Comparison of ENCODE assay signal across 11 mouse cellular contexts in the genomic region with DNA sequence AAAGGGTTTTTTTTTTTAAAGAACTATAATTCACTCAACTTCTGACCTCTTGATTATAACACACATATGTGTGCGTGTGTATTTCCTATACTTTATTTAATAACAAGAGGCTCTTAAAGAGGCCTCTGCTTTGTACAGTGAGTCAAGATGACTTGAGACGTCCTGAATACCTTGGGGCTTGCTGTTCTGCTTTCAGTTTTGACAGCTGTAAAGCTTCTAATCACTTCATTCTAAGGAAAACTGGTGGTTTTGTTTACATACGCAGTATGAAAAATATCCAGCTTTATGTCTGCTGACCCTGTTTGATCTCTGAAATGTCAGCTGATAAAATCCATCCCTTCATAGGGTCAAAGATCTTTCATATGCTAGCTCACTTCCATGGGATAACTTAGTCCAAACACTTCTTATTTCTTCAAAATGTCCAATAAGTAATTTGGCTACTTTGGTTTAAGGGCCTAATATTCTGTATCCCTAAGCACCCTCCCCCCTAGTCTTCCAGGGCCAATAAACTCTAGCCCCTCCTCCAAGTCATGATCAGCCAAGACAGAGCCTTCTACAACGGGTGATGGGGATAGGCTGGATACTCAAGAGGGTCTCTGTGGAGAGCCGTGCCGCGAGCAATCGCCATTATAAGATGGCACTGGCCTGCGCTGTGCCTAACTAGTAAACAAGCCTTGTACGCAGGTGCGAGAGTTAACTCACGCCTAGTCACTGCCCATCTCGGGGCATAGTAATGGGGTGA.
"Had no signal": no experiment of that assay in that cellular context is flagged by ENCODE, and none has a peak within 500 bp of the region (broad histone marks: within the 10 kb centered on the region; RNA-seq: fewer than 3 reads in every experiment).

No protein-coding gene starts in this region.

- H3K4me3 ChIP-seq: limb, embryonic 15.5 days; liver, embryonic 12.5 days; midbrain, embryonic 12.5 days; stomach, embryonic 15.5 days had no signal

- H3K27ac ChIP-seq: limb, embryonic 15.5 days; liver, embryonic 12.5 days; midbrain, embryonic 12.5 days; stomach, embryonic 15.5 days had no signal

- H3K4me1 ChIP-seq: midbrain, embryonic 12.5 days; stomach, embryonic 15.5 days had no signal

- H3K27me3 ChIP-seq: limb, embryonic 15.5 days; liver, embryonic 12.5 days; midbrain, embryonic 12.5 days; stomach, embryonic 15.5 days had no signal

- H3K4me2 ChIP-seq: limb, embryonic 15.5 days; liver, embryonic 12.5 days; midbrain, embryonic 12.5 days; stomach, embryonic 15.5 days had no signal

- H3K9ac ChIP-seq: limb, embryonic 15.5 days; liver, embryonic 12.5 days; midbrain, embryonic 12.5 days; stomach, embryonic 15.5 days had no signal

- H3K36me3 ChIP-seq: limb, embryonic 15.5 days; liver, embryonic 12.5 days; midbrain, embryonic 12.5 days; stomach, embryonic 15.5 days had no signal

- ATAC-seq: liver, embryonic 12.5 days had no signal

- H3K9me3 ChIP-seq: limb, embryonic 15.5 days; liver, embryonic 12.5 days; midbrain, embryonic 12.5 days; stomach, embryonic 15.5 days had no signal

- DNase-seq: kidney, adult 11 months; kidney, postnatal 36 days; layer of hippocampus, adult 9-11 months; layer of hippocampus, postnatal 36 days; lung, postnatal 36 days; right cerebral cortex, postnatal 14 days; thymus, postnatal 4 days had no signal
